Mouse (Mus musculus) heart, postnatal 0 days (tissue): Measurements from ENCODE around the gene Pafah1b1. TPM values are rescaled to one million over a fixed set of nuclear protein-coding genes. Genes with fewer than 3 reads are reported as not detected.

Source experiments
- ATAC-seq: fragments of 200-750 bp; cut with Nextera tagmentation; 2 replicates; pipeline ENCODE4 v1.8.0; 2017; ENCODE audit warnings: low read depth, moderate number of reproducible peaks, moderate library complexity; ENCODE audit not compliant: insufficient read depth
- DNase-seq: peaks from one replicate; pipeline ENCODE4 v3.0.0-alpha.2; 2016; ENCODE audit warnings: low spot score
- H3K27ac ChIP-seq: fragments of 300-500 bp; sonication (generic); 2 replicates; pipeline ENCODE4 v1.5.1; 2014; ENCODE audit warnings: low read depth, mild to moderate bottlenecking
- H3K27me3 ChIP-seq: fragments of 300-500 bp; sonication (generic); 2 replicates; pipeline ENCODE4 v1.6.1; 2014; ENCODE audit warnings: low read length, mixed read lengths; ENCODE audit not compliant: control insufficient read depth, insufficient read depth
- H3K36me3 ChIP-seq: fragments of 300-500 bp; sonication (generic); replicated peaks from 2 replicates; pipeline ENCODE4 v1.6.1; 2014; ENCODE audit warnings: low read length, mixed read lengths; ENCODE audit not compliant: control insufficient read depth, insufficient read depth
- H3K4me1 ChIP-seq: fragments of 300-500 bp; sonication (generic); 2 replicates; pipeline ENCODE4 v1.6.1; 2014; ENCODE audit warnings: antibody characterized with exemption; ENCODE audit not compliant: control insufficient read depth, insufficient read depth
- H3K4me2 ChIP-seq: fragments of 300-500 bp; sonication (generic); 2 replicates; pipeline ENCODE4 v1.6.1; 2014; ENCODE audit warnings: low read depth, mild to moderate bottlenecking, low read length, moderate library complexity
- H3K4me3 ChIP-seq: fragments of 300-500 bp; sonication (generic); 2 replicates; pipeline ENCODE4 v1.5.1; 2014; ENCODE audit warnings: low read depth, low read length
- H3K9ac ChIP-seq: fragments of 300-500 bp; sonication (generic); replicated peaks from 2 replicates; pipeline ENCODE4 v1.6.1; 2014; ENCODE audit warnings: low read depth, low read length, mixed read lengths
- H3K9me3 ChIP-seq: fragments of 300-500 bp; sonication (generic); replicated peaks from 2 replicates; pipeline ENCODE4 v1.6.1; 2016; ENCODE audit warnings: low read length; ENCODE audit not compliant: control insufficient read depth
- CTCF ChIP-seq: IDR thresholded peaks from 2 replicates; pipeline ENCODE4 v1.5.1; 2016; ENCODE audit warnings: antibody characterized with exemption, control low read depth, low read depth
- EP300 ChIP-seq: IDR thresholded peaks from 2 replicates; pipeline ENCODE4 v1.6.1; 2016; ENCODE audit warnings: antibody characterized with exemption, low read depth
- WGBS: fragments of 180-500 bp; shearing (Covaris S2); extraction: QIAGEN DNeasy Blood & Tissue Kit; methylation state at CpG from one replicate; pipeline ENCODE4 v1.1.7; 2014; 5-methylcytosine and 5-hydroxymethylcytosine counted together
- polyA plus RNA-seq: library from polyadenylated mRNA; unstranded; fragments of >200 nt; fragmentation: Nextera tagmentation; extraction: Ambion mirVana; gene quantifications from 2 replicates; pipeline ENCODE4 v1.2.1, GENCODE M21; 2015
- total RNA-seq: library from RNA; depleted of rRNA; stranded (reverse); fragments of >200 nt; gene quantifications from 2 replicates; pipeline ENCODE4 v1.2.3, GENCODE M21; 2014; ENCODE audit warnings: low replicate concordance; rRNA removed

Gene Pafah1b1
- total and polyA plus RNA-seq, 2 experiments from 2014 or later, result 62.9 to 78.4 TPM

GRCm38 (mm10) chr11:74631880-74632789 lies 92.3 kb downstream of the Pafah1b1 start:
- H3K4me2 ChIP-seq, result no peak overlapping the region
- no peak overlapping the region for H3K4me3 ChIP-seq
- H3K4me1 ChIP-seq, result no peaks in the 10 kb centered on the region
- TF ChIP-seq EP300, result no peak
- no peak for TF ChIP-seq CTCF
- ATAC-seq, result no peak
- H3K9me3 ChIP-seq, result no peaks in the 10 kb centered on the region
- no peak for DNase-seq
- H3K36me3 ChIP-seq, result no peaks in the 10 kb centered on the region
- H3K27me3 ChIP-seq, result no peaks in the 10 kb centered on the region
- no peak overlapping the region for H3K27ac ChIP-seq
- WGBS, result 62% methylated on average over 7 of the region's 7 CpGs
- no peak overlapping the region for H3K9ac ChIP-seq

- Histone ChIP-seq H3K4me1 (no peaks in the 10 kb centered on the region), H3K36me3 (no peaks in the 10 kb centered on the region), H3K4me2 (no peak overlapping the region), H3K9me3 (no peaks in the 10 kb centered on the region), H3K27ac (no peak overlapping the region), H3K4me3 (no peak overlapping the region), H3K27me3 (no peaks in the 10 kb centered on the region), H3K9ac (no peak overlapping the region)
- DNase-seq, result no peak
- 69% methylated on average over 3 of the region's 3 CpGs for WGBS
- TF ChIP-seq CTCF (no peak), EP300 (no peak)
- ATAC-seq, result no peak
Measured at GRCm38 (mm10) chr11:74627481-74627880, 97.0 kb downstream of the Pafah1b1 start.

GRCm38 (mm10) chr11:74625333-74625732 lies 99.1 kb downstream of the Pafah1b1 start:
- ATAC-seq, result no peak
- H3K4me2 ChIP-seq, result no peak overlapping the region
- no peak overlapping the region for H3K27ac ChIP-seq
- DNase-seq, result no peak
- H3K27me3 ChIP-seq, result peaks cover 16% of the 10 kb centered on the region
- H3K4me3 ChIP-seq, result no peak overlapping the region
- no peak overlapping the region for H3K9ac ChIP-seq
- H3K36me3 ChIP-seq, result no peaks in the 10 kb centered on the region
- H3K4me1 ChIP-seq, result no peaks in the 10 kb centered on the region
- no peak for TF ChIP-seq EP300
- H3K9me3 ChIP-seq, result no peaks in the 10 kb centered on the region

Other genes starting within 250 kb of the Pafah1b1 start
- gene Rap1gap2, start 113.8 kb downstream of the Pafah1b1 start, total RNA-seq, result 16.5 and 34.4 TPM in 2 replicates
- 3.8 and 5.6 TPM in 2 replicates for gene Rap1gap2, start 113.8 kb downstream of the Pafah1b1 start, polyA plus RNA-seq
- 0.08 TPM in 1 of 2 replicates, not detected in the other for gene Ccdc92b, start 105.1 kb downstream of the Pafah1b1 start, total RNA-seq
- gene Ccdc92b, start 105.1 kb downstream of the Pafah1b1 start, polyA plus RNA-seq, result 0.49 and 0.63 TPM in 2 replicates
- gene Cluh, start 75.2 kb downstream of the Pafah1b1 start, total RNA-seq, result 241 and 291 TPM in 2 replicates
- 52.7 and 61.4 TPM in 2 replicates for gene Cluh, start 75.2 kb downstream of the Pafah1b1 start, polyA plus RNA-seq
- 3.6 and 5.2 TPM in 2 replicates for gene Mettl16, start 46.2 kb upstream of the Pafah1b1 start, total RNA-seq
- 12.7 and 16.2 TPM in 2 replicates for gene Mettl16, start 46.2 kb upstream of the Pafah1b1 start, polyA plus RNA-seq
- 9.0 TPM in 2 replicates for gene Mnt, start 106.2 kb upstream of the Pafah1b1 start, total RNA-seq
- gene Mnt, start 106.2 kb upstream of the Pafah1b1 start, polyA plus RNA-seq, result 1.8 and 2.3 TPM in 2 replicates
- 9.2 and 11.7 TPM in 2 replicates for gene Sgsm2, start 172.4 kb upstream of the Pafah1b1 start, total RNA-seq
- gene Sgsm2, start 172.4 kb upstream of the Pafah1b1 start, polyA plus RNA-seq, result 2.3 and 2.5 TPM in 2 replicates
- gene Tsr1, start 173.4 kb upstream of the Pafah1b1 start, total RNA-seq, result 17.5 and 20.9 TPM in 2 replicates
- 11.2 and 13.3 TPM in 2 replicates for gene Tsr1, start 173.4 kb upstream of the Pafah1b1 start, polyA plus RNA-seq
- 15.7 and 21.1 TPM in 2 replicates for gene Smg6, start 201.2 kb upstream of the Pafah1b1 start, total RNA-seq
- 6.9 and 7.1 TPM in 2 replicates for gene Smg6, start 201.2 kb upstream of the Pafah1b1 start, polyA plus RNA-seq
- 16.3 and 34.0 TPM in 2 replicates for gene Srr, start 201.3 kb upstream of the Pafah1b1 start, total RNA-seq
- 14.5 and 15.8 TPM in 2 replicates for gene Srr, start 201.3 kb upstream of the Pafah1b1 start, polyA plus RNA-seq